Mouse (Mus musculus): Measurements from ENCODE around the gene Ctsd. TPM values are rescaled to one million over a fixed set of nuclear protein-coding genes. Genes with fewer than 3 reads are reported as not detected.

Ctsd gene
- total and polyA plus RNA-seq, 3 experiments, result 61.2 to 107 (median 104) TPM

GRCm38 (mm10) chr7:142425641-142426213, 37.9 kb upstream of the Ctsd start:
- Histone ChIP-seq H3K4me1 (ENCODE audit: control insufficient read depth in 1 of 2, insufficient read depth in 2 of 2) (peaks cover 6 to 23% of the 10 kb centered on the region in 2 experiments), H3K27ac (ENCODE audit: insufficient read depth, low read depth) (no peak overlapping the region), H3K4me3 (replicated peaks in 1 of 3; ENCODE audit: low read depth in 2 of 3, low read length in 2 of 3, poor library complexity in 1 of 3) (no peak overlapping the region), H3K4me2 (ENCODE audit: insufficient read depth, low read depth, poor library complexity, severe bottlenecking) (no peak overlapping the region), H3K9ac (ENCODE audit: insufficient read depth, low read depth) (no peak overlapping the region), H3K79me2 (replicated peaks; ENCODE audit: control insufficient read depth, extremely low read depth, insufficient read depth, poor library complexity, severe bottlenecking) (no peaks in the 10 kb centered on the region), H3K9me3 (replicated peaks; ENCODE audit: low read length) (no peaks in the 10 kb centered on the region), H3K27me3 (replicated peaks) (peaks cover 9% of the 10 kb centered on the region), H3K36me3 (replicated peaks in 1 of 2; ENCODE audit: control insufficient read depth in 1 of 2, insufficient read depth in 1 of 2, low read length in 1 of 2) (no peaks in the 10 kb centered on the region)
- TF ChIP-seq ELF1 (IDR thresholded peaks at IDR 0.05; ENCODE audit: low read depth, low read length) (no peak), ETS1 (conservative IDR thresholded peaks at IDR 0.05; ENCODE audit: low read depth, low read length) (no peak), JUN (IDR thresholded peaks at IDR 0.05; ENCODE audit: insufficient read depth, low read depth, low read length) (no peak), ZMIZ1 (IDR thresholded peaks at IDR 0.05; ENCODE audit: low read depth, low read length) (no peak), NELFE (IDR thresholded peaks at IDR 0.05; ENCODE audit: low read depth, low read length) (no peak), POLR2AphosphoS2 (IDR thresholded peaks at IDR 0.05; ENCODE audit: low read depth, low read length) (no peak), USF1 (IDR thresholded peaks at IDR 0.05; ENCODE audit: low read depth, low read length) (no peak), ZNF384 (IDR thresholded peaks at IDR 0.05; ENCODE audit: low read depth, low read length) (no peak), MXI1 (IDR thresholded peaks at IDR 0.05; ENCODE audit: low read depth, low read length) (no peak), MYC (IDR thresholded peaks at IDR 0.05; ENCODE audit: low read depth, low read length) (no peak), SIN3A (IDR thresholded peaks at IDR 0.05; ENCODE audit: low read length) (no peak), E2F4 (IDR thresholded peaks at IDR 0.05; ENCODE audit: insufficient replicate concordance, low read depth, low read length) (no peak), CTCF (conservative IDR thresholded peaks at IDR 0.05 in 1 of 2, IDR thresholded peaks at IDR 0.05 in 1 of 2; ENCODE audit: low read depth in 2 of 2, low read length in 2 of 2) (peak in 1 of 2 experiments; percentile 53; a peak in 2 of 4 replicates), EP300 (IDR thresholded peaks at IDR 0.05; ENCODE audit: low read length) (no peak), TBP (conservative IDR thresholded peaks at IDR 0.05; ENCODE audit: low read depth, low read length) (no peak), ZKSCAN1 (IDR thresholded peaks at IDR 0.05; ENCODE audit: borderline replicate concordance, low read depth, low read length) (no peak), USF2 (conservative IDR thresholded peaks at IDR 0.05; ENCODE audit: low read depth, low read length) (no peak), PAX5 (IDR thresholded peaks at IDR 0.05; ENCODE audit: low read length) (no peak), KAT2A (IDR thresholded peaks at IDR 0.05; ENCODE audit: insufficient replicate concordance, low read length) (no peak), TCF12 (IDR thresholded peaks at IDR 0.05; ENCODE audit: low read depth, low read length) (no peak), RCOR1 (conservative IDR thresholded peaks at IDR 0.05; ENCODE audit: low read depth, low read length) (no peak), SMC3 (IDR thresholded peaks at IDR 0.05; ENCODE audit: low read depth, low read length) (peak; percentile 53), RAD21 (IDR thresholded peaks at IDR 0.05; ENCODE audit: low read depth, low read length) (peak; percentile 32), MAX (IDR thresholded peaks at IDR 0.05; ENCODE audit: low read length) (no peak), CHD2 (IDR thresholded peaks at IDR 0.05; ENCODE audit: low read length) (no peak), CHD1 (IDR thresholded peaks at IDR 0.05; ENCODE audit: low read depth, low read length) (no peak), IRF4 (IDR thresholded peaks at IDR 0.05; ENCODE audit: low read depth, low read length) (no peak)
- no peak for DNase-seq (ENCODE audit: extremely low read depth)
- dilution Hi-C loops (cut with MboI; ENCODE audit: extremely low pct_ligation_motif_present, extremely low pct_unique_long_range_greater_than_20kb, low sequenced_read_pairs), result no loop called here
- in situ Hi-C loops (cut with MboI; ENCODE audit: low pct_ligation_motif_present, low pct_unique_long_range_greater_than_20kb, low sequenced_read_pairs), result no loop called here

Measured in CH12.LX (cell line).